Mouse (Mus musculus): Measurements from ENCODE around the gene Tenm2.

Gene Tenm2
- long read RNA-seq, experiment 1 = 0 reads
- long read RNA-seq, experiment 2 = 0 reads

DNA sequence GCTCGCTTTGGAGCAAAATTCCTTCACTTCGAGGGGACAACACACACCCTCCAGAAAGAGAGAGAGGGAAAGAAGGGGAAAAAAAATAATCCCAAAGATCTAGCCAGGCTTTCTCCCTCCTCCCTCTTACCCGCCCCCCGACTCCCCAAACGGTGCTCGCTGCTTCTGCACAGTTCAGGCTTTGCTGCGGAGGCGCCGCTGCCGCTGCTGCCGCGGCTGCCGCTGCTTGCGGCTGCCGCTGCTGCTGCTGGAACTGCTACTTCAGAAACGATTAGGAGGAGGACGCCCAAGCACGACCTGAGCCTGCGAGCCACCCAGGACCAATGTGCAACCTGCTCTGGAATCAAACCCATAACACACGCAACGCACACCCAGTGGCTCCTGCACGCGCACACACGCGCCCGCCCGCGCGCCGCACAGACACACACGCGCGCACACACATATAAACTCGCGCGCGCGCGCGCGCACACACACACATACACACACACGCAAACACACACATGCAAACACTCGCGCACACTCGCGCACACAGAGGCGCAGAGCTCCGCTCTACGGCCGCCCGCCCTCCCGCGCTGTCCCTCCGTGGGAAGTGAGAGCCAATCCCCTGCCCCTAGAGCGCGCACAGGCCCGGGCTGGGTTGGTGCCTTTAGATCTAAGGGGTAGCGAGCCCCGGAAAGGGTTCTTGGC, at the start of gene Tenm2:
Gene Tenm2, minus strand, starts transcription at position 51 of the 687 bp plus-strand sequence.
- intact Hi-C loops (cut with DNase I) = no loop called here

- intact Hi-C loops (cut with DNase I) = no loop called here
Observed at GRCm38 (mm10) chr11:37285186-37285585, 49.4 kb upstream of the Tenm2 start.

GRCm38 (mm10) chr11:37248796-37249195, 13.0 kb upstream of the Tenm2 start:
- intact Hi-C loops (cut with DNase I) = no loop called here

DNA sequence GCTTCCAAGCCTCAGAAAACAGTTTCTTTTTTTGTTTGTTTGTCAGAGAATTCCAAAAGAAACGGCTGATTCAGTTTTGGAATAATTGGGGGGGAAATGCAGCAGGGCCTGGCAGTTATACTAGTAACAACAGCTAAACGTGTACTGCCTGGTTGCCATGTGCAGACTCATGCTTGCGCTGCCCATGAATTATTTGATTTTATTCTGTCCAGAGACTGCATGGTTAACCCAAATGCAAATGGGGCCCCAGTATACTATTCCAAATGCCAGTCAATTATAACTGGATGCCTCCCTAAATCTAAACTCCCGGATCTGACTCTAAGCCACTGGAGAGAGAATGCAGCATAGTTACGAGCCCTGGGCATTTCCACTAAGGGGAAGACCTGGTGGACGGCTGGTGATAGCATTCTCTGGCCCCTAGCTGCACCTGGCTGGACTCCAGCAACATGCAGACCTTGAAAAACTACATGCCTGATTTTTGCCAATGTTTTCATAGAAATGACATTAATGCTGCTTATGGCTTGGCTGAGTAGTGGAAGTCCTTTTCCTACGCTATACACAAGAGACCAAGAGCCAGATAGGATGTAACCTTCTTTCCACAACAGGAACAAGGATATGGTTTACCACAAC, 1.4 kb upstream of the Tenm2 start:
- intact Hi-C loops (cut with DNase I) = no loop called here

DNA sequence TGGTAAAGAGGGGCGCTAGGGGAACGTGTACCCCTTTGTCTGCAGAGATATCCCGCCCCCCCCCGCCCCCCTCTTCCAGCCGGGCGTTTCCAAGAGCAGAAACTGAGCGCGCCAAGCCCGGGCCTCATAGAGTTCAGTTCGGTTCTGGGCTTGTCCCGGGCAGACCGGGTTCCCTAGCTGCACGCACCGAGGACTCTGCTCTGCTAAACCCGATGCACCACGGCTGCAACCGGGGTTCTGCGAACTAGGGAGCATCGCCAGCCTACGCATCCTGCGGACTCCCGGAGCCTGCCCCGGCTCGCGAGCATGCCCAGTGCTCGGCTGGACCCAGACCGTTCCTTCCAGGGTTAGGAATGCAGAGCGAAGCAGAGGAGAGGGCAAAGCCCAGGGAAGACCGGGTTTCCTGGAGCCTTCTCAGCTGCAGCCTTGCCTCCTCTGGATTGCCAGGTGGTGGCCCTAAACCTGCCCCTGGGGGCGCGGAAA, 878 bp upstream of the Tenm2 start:
- intact Hi-C loops (cut with DNase I) = no loop called here

DNA sequence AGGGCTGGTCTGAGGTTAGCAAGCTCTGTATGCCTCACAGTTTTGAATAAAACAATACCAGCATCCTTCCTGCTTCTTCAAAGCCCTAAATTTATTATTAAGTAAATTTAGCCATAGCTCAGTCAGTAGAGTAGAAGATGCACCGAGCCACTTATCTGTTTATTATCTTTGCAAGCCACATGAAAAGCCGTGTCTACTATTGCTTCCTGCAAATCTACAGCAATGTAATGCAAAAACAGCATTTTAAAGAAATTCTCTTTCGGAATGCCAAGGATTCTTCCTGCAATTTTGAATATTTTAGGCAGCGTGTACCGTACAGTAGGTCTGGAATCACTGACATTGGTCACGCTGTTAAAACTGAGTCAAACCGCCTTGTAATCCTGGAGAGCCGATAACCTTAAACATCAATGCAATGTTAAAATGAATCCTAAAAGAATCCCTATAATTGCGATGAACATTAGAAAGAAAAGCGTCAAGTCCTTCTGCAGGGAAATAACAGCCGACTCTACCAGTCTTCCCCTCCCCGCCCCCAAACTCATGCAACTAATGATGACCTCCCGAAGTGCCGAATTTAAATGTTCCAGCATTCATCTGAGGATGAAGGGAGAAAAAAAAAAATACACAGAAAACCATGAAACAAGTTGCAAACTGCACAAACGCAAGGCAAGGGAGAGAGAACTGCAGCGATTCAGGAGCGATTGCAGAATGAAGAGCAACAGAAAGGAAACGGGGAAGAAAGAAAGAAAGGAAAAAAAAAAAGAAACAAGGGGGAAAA, 556 bp downstream of the Tenm2 start:
- intact Hi-C loops (cut with DNase I) = no loop called here

- intact Hi-C loops (cut with DNase I) = no loop called here
Observed at GRCm38 (mm10) chr11:37227404-37227803, 8.4 kb downstream of the Tenm2 start.

GRCm38 (mm10) chr11:37226943-37227342, 8.8 kb downstream of the Tenm2 start:
- intact Hi-C loops (cut with DNase I) = no loop called here

GRCm38 (mm10) chr11:37222737-37223136, 13.0 kb downstream of the Tenm2 start:
- intact Hi-C loops (cut with DNase I) = no loop called here

GRCm38 (mm10) chr11:37222056-37222455, 13.7 kb downstream of the Tenm2 start:
- intact Hi-C loops (cut with DNase I) = no loop called here

DNA sequence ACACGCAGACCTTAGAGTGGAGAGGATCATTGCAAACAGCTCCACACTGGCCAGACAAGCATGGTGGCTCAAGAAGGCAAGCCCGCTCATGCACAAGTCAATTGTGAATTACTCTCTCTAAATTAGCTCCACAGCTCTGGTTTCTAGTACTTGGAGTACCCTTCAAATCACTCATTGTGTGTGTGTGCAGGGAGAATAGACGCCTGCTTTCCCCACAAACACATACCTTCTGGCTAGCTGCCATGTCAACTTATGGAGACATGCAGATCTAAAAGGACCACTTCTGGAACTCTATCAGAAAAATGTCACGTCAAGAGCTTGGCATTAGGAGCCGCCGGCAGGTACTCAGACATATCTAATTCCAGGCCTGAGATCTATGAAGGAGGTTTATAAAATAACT, 14.8 kb downstream of the Tenm2 start:
- intact Hi-C loops (cut with DNase I) = no loop called here

GRCm38 (mm10) chr11:37186132-37186531, 49.6 kb downstream of the Tenm2 start:
- intact Hi-C loops (cut with DNase I) = loop anchor here (5.0 to 10.0 kb wide), 3 partner anchors 139 to 1131 kb away; no protein-coding TSS in a partner anchor

DNA sequence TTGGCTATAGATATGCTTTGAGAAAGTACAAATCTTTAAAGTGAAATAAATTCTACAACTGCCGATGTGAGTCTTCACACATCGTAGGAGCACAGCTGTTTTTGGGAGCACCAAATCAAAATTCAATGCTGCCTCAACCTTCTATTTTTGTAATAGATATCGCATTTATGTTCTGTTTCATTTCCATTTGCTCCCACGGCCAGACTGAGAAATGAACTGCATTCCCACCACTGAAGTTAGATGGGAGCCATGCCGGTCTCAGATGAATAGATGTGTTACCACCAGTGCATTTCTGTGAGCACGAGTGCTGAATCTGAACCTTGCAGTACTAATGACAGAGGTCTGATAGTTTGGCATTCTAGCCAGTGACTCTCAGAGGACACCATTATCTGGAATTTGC, 58.3 kb downstream of the Tenm2 start:
- intact Hi-C loops (cut with DNase I) = no loop called here

GRCm38 (mm10) chr11:37153933-37154880, 81.6 kb downstream of the Tenm2 start:
- intact Hi-C loops (cut with DNase I) = no loop called here

- intact Hi-C loops (cut with DNase I) = no loop called here
Observed at GRCm38 (mm10) chr11:37153382-37153781, 82.4 kb downstream of the Tenm2 start.

GRCm38 (mm10) chr11:37150011-37150410, 85.8 kb downstream of the Tenm2 start:
- intact Hi-C loops (cut with DNase I) = no loop called here

DNA sequence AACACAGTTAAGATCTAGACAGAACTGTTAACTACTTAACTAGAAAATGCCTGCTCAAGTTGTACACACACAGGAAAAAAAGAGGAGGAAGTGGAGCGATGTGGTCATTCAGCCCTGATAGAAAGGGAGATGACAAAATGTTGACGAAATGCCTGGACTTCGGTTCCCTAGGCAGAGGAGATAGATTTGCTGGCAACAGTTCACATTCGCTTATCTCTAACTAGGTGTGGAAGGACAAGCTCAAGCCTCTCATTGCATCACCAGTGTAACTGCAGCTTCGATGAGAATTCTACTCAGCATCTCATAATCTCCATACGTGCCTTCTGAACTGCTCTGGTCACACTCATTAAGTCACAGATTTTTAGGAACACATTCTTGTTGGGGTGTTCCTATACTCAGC, 91.8 kb downstream of the Tenm2 start:
- intact Hi-C loops (cut with DNase I) = no loop called here

- intact Hi-C loops (cut with DNase I) = no loop called here
Observed at GRCm38 (mm10) chr11:37143478-37143877, 92.3 kb downstream of the Tenm2 start.

DNA sequence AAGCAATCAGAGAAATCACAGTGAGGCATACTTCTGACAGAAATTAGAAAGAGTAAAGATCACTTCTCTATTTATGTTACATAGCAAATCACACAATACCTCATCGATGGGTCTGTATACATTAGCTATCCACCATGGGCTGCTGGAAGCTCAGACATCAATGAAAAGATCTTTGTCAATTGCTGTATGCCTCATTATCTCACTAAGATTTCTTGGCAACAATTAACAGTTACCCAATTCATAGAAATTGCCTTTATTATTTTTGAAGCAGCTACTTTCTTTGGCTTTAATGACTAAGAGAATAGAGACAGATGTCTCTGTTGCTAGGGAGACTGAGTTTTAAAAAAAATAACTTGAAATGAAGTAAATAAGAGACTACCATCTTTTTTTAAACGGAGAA, 106.9 kb downstream of the Tenm2 start:
- intact Hi-C loops (cut with DNase I) = no loop called here

DNA sequence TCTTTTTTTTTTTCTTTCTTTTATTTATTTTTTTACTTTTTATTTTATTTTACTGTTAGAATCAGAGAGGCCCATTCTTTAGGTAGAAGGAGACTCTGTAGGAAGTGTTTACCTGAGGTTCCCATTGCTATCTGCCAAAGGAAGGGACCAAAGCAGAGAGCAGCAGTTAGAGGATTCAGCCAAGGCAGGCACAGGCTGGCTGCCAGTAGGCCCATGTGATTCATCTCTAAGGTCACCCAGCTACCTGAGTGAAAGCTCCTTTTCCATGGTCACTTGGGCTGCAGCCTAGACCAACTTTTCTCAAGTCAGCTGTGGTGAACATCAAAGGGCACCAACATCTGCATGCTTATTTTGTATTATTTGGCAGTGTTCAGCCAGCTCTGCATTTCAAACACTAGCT, 117.7 kb downstream of the Tenm2 start:
- intact Hi-C loops (cut with DNase I) = no loop called here

- intact Hi-C loops (cut with DNase I) = no loop called here
Observed at GRCm38 (mm10) chr11:37115188-37115587, 120.6 kb downstream of the Tenm2 start.

Data from adrenal gland (tissue).